Mouse (Mus musculus): ENCODE measurements around the gene Sirt7.

The Sirt7 gene

GRCm38 (mm10) chr11:120634810-120635209, 9.8 kb upstream of the Sirt7 start:
- DNase-seq, result no peak

DNA sequence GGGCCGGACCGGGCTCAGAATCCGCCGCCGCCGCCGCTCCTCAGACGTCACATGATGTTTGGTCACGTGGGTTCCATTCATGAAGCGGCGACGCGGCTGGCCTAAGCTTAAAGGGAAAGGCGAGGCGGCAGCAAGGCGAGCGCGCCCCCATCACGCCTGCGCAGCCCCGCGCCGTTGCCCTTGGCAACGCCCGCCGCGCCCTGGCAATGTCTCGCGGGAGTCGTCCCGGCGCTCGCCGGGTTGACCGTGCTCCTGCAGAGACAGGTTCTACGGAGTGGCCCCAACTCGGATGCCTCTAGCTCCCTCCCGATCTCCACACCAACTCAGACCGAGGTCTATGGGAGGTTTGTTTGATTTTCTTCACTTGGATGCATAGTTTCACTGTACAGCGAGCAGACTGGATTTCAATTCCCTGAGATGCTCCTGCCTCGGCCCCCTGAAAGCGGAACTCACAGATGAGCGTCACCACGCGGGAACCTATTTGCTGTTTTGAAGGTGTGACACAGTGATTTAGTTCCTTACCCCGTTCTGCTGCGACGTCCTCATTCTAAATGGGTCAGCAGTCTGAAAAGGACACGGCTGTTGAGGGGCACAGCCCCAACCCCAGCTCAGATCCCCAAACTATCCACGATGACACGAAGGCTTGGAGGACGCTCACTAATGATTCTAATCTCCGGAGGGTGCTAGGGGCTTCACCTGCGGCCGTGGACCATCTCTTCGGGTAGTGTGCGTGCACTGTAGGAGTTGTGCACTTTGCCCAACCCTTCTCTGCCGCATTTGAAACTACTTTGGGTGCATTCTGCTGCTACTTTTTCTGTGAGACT, 8.7 kb upstream of the Sirt7 start, which contains the start of gene Mafg:
Gene Mafg, minus strand, starts transcription at position 81 of the 824 bp plus-strand sequence.
- DNase-seq, result peak; percentile 99

DNA sequence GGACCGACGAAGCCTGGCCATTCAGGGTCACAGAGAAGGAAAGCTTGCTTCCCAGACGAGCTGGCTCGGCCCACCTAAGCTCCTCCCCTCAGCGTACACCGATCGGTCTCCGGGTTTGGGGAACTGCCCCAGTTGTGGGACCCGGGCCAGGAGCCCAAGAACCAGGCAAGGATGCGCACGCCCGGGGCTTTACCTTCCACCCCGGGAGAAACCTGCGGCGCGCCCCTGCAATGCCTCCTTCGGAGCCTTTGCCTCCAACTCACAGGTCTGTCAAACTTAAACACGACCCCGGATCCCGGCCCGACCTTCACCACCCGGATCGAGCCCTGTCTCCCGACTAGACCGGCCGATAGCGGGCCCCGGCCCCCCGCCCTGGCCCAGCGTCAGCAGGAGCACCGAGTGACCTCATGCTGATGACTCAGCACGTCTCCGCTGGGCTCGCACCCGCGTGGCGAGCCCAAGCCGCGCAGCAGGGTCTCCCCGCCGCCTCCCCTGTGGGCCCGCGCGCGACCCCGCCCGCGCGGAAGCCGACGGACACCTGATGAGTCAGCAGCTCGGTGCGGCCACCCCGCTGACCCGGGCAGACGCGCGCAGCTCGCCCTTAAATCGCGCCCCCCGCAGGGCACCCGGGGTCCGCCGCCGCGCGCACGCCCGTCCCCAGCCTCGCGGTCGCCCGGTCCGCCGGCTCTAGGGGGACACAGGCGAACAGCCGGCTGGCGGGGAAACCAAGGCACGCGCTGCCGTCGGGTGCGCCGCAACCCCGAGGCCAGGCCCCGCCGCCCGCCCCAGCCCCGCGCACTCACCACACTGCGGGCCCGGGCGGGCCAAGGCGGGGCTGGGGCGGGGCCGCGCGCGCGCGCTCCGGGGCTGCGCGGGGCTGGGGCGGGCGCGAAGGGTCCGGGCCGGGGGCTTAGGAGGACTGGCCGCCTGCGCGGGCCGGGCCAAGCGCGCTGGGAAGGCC, 7.8 kb upstream of the Sirt7 start:
- peak; percentile 81 for DNase-seq

GRCm38 (mm10) chr11:120631726-120632448, 6.8 kb upstream of the Sirt7 start:
- no peak for DNase-seq

DNA sequence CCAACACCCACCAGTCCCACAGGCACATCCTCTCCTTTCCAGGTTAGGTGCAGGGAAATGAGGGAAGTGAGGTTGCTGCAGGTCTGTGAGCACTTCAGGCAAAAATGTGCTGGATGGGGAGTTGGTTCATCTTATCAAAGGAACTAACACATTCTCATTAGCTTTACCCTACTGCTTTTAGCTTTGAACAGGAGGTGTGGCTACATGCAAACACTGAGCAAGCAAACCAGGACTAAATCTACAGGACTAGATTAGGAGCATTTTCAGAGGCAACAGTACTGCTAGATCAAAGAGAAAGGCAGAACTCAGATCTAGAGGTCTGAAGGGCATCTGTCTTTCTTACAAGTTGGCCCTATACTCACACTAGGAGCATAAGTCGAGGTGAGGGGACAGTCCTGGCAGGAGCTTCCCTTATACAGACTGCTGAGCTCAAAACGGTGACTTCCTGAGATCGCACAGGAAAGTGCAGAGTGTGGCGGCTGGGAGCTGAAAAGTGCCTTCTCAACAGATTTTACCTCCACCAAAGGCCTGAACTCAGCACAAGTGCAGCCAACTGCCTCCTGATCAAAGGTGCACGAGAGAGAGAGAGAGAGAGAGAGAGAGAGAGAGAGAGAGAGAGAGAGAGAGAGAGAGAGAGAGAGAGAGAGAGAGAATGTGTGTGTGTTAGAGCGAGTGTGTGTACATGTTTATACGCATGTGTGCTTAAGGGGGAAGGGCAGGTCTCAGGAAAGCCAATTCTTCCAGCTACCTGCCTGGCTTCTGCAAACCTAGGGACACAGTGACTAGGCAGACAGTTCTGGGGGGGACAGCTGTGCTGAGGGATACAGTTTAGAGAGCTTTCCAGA, 6.1 kb upstream of the Sirt7 start:
- DNase-seq, result no peak

- DNase-seq, result no peak
These were observed 5.4 kb upstream of the Sirt7 start for GRCm38 (mm10) chr11:120630401-120630871.

GRCm38 (mm10) chr11:120629911-120630310, 4.9 kb upstream of the Sirt7 start:
- peak; percentile 34 for DNase-seq

- no peak for DNase-seq
These were observed 4.3 kb upstream of the Sirt7 start for GRCm38 (mm10) chr11:120629341-120629730.

DNA sequence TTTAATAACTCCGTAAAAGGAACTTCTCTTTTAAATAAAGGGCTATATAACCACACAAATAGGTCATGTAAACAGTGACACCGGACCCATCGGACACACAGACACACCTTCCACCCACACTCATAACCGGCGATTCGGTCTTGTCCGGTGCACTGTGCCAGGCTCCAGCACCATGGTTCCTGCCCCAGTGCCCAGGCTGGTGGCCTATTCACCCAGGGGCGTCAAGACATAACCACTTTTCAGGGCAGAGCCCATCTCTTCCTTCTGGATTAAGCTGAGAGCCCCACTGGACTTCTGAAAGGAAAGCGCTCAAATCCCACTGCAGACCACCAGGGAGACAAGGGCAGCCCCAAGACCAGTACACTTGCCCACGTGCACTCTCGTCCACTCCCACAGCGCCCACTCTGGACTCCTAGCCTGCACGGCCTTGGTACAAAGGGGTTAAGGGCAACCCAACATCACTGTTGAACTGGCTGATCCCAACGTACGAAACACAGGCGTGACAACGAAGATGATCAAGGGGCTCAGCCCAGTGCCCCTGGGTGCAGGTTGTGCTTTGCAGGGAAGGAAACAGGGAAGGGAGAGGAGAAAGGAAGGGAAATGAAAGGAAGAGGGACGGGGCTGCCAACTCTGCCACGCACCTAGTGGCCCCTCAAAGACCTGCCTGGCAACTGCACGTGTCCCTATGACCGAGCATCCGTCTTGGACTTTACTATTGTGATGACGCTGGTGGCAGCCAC, 3.7 kb upstream of the Sirt7 start:
- no peak for DNase-seq

- DNase-seq, result no peak
These were observed 2.6 kb upstream of the Sirt7 start for GRCm38 (mm10) chr11:120627468-120628300.

DNA sequence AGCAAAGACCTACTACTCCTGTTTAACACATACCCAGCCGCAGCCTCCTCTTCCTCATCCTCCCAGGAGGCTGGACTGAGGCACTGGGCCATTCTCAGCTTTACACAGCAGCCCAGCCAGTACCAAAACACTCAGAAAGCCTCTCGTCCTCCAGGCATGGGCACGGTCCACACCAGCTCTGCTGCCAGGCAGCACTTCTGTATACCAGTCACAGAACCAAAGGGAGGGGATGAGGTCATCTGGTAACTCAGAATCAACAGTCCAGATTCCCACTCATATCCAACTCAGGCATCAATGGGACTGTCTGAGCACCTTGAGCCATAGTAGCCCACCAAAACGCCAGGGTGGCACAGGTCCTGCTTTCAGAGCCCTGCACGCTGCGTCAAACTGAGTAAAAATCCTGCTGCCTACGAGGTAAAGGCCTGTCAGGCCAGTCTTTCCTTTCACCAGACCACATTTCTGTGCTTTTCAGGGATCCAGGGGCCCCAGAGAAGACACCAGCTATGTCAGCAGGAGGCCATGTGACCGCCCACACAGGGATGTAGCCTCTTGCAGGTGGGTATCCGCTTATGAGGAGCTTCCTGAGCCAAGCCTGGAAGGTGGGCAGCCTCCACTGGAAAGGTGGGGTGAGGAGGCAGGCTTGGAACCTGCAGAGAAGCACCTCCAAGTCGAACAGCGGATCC, 1.9 kb upstream of the Sirt7 start:
- no peak for DNase-seq

DNA sequence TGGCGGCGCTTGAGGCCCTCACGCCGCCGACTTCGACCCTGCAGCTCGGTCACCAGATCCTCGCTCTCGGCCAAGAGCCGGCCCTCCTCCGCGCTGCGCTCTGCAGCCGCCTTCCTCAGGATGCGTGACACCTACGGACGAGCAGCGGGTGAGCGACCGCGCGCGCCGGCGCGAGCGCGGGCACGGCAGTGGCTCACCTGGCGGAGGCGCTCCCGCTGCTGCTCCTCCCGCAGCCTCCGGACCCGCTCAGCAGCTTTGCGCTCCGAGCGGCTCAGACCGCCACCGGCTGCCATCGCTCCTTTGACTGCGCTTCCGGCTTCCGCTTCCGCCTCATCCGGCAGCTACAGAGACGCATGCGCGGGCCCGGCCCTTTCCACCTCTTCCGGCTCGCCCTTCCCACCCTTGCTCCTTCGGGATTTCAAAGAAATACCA, 344 bp downstream of the Sirt7 start:
- DNase-seq, result peak; percentile 93

- peak; percentile 78 for DNase-seq
These were observed 920 bp downstream of the Sirt7 start for GRCm38 (mm10) chr11:120623961-120624679.

DNA sequence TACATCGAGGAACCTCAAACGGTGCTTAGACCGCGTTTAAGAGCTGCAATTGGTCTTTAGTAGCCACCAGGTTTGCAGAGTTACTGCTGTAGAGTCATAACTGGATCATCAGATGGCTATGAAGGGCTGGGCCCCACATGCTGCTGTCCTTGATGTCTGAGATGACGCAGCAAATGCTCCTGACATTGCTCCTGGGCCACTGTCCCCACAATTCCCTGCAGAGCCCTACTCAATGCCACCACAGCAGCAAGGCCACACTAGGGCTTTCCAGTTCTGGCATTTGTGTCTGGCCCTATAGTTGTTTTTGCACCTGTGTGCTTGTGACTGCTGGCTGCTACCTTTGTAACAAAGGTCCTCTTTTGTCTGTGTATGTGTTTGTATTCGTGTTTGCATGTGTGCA, 2.2 kb downstream of the Sirt7 start:
- DNase-seq, result no peak

- DNase-seq, result no peak
These were observed 4.8 kb downstream of the Sirt7 start for GRCm38 (mm10) chr11:120620195-120620594.

GRCm38 (mm10) chr11:120618619-120619535, 6.2 kb downstream of the Sirt7 start:
- no peak for DNase-seq

DNA sequence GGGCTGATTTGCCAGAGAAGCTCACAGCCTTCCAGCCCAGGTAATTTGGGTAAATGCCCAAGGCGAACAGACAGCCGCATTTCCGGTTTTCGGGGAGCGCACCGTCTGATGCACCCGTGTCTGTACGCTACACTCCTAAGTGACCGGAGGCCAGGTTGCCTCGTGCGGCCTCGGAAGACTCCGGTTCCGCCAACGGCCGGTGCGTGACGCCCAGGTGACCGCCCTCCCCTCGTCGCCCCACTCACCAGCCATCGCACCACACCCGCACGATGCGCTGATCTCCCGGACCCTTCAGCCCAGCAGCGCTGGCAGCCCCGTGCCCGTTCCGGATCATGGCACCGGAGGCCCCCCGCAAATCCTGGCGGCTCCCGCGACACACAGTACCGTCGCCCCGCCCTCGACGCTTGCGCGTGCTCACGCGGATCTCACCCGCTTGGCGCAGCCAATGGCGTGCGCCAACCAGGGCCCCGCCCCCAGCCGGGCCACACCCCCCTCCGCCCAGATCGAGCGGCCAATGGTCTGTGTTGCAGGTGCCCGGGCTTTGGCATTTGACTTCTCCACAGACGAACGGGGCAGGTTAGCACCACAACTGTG, 7.4 kb downstream of the Sirt7 start, which contains the start of gene Pcyt2:
Gene Pcyt2, minus strand, starts transcription at position 418 of the 594 bp plus-strand sequence.
- DNase-seq, result peak; percentile 97

Data from embryo, embryonic 11 days (tissue).